Mouse (Mus musculus) liver, adult (tissue): ENCODE results near the gene Tiam1.

Experiments used
- GATA4 ChIP-seq: IDR thresholded peaks from 2 replicates; pipeline ENCODE4 v1.6.1; 2014; ENCODE audit warnings: mild to moderate bottlenecking, low read length; ENCODE audit not compliant: insufficient replicate concordance

Gene Tiam1

DNA sequence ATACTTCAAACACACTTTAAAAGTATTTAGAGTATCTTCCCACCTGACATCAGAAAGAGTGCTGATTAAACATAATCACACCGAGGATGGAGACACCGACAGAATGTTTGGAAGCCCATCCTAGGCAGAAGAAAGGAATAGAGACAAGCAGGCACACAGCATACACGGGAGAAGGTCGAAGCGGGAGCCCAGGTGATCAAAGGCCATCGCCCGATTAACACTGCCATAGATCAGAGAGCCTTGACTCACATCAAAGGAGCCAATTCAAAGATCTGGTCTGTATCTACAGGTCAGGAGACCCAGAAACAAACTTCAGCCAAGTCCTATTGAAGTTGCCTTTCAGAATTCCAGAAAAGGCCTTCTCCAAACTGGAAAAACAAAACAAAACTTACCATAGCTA lies 10.8 kb downstream of the Tiam1 start:
- TF ChIP-seq GATA4, result no peak

DNA sequence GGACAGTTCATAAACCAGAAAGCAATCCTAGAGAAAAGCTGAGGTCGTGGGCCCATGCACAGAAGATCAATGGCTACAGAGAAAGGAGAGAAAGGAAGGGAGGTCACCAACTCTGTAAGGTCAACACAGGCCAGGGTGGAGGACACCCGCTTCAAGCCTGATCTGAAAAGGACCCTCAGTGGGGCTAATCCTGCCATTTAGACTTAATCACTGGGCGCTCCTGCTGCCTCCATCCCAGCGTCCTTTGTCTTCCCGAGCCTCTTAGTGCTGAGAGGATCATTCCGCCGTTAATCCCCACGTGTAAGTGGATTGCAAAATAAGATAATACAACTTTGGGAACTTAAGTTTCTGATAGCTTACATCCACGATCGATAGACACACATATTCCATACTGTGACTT lies 11.2 kb downstream of the Tiam1 start:
- no peak for TF ChIP-seq GATA4

DNA sequence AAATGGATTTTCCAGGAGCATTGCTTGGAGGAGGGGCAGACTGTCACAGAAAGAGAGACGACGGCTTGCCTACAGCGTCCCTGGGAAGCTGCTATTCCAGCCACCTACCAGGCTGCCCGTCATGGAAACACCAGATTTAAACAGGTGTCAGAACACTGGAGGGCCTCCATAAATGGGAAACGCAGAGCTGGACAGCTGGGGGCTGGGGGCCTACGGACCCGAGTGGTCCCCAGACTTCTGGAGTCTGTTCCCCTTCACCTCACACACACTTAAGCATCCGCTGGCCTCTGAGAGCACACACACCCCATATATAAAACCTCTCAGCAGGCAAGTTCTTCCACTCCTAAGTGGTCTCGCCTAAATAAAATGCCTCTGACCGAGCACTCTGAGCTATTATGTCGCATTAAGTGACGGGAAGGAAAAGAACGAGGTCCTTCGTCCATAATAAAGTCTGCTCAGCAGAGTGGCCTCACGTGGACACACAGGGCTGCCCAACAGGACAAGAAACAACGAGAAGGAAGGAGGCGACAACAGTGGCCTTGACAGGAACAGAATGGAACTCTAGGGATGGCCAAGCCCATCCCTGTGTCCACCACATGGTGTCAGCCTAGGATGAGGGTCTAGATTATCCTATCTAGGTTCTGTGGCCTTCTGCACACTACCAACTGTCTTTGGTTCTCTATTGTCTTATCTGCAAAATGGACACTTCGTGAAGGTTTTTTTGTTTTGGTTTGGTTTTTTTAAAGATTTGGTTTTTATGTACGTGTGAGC lies 14.6 kb downstream of the Tiam1 start:
- TF ChIP-seq GATA4, result no peak

DNA sequence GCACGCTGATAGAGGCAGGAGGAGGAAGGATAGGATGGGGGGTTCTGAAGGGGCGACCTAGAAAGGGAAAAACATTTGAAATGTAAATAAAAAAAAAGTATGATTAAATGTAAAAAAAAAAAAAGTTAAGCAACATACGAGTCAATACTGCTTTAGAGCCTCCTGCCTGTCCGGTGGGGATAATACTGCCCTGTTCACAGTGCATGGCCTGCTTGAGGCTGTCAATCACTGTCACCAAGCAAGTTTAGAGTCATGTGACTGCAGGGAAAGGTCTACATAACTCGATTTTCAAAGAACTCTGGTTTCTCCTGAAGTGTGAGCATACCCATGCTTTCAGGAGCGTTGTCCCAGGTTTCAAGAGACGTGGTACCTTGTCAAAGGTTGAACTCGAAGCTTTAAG lies 15.2 kb downstream of the Tiam1 start:
- no peak for TF ChIP-seq GATA4

DNA sequence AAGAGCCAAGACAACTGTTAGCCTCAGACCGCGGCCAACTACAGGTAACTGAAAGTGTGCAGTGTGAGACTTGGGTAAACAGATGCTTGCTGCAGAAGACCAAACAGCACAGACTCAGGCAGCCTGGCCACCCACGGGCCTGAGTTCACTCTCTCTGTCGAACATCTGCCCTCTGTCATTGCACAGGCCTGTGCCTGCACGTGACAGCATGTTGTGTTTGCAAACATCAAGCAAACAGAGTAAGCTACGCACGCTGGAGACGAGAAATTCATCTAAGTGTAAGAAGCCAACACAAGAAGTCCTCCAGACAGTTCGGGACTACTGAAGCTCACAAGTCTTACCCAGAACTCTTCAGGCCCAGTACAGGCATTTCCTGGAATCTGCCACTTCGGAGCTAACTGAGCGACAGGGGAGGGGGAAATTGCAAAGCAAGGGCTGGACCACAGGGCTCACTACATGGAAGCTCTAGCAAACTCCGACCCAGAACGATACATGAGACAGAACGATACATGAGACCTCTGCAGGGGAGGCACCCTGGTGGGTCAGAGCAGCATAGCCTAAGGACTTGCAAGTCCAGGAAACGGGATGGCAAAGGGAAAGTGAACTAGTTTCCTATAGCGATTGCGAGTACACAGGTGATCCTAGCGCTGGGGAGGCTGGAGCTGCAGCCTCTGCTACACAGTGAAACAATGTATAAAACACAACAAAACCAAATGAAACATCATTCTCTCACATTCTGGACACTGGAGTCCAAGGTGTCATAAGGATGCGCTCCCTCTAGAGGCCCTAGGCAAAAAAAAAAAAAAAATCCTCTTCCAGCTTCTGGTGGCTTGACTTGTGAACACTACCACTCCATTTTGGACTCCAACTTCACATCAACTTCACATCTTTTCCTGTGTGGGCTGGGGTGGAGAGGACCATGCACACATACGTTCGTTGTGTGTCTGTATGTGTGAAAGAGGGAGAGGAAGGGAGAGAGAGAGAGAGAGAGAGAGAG lies 18.0 kb downstream of the Tiam1 start:
- TF ChIP-seq GATA4, result no peak

DNA sequence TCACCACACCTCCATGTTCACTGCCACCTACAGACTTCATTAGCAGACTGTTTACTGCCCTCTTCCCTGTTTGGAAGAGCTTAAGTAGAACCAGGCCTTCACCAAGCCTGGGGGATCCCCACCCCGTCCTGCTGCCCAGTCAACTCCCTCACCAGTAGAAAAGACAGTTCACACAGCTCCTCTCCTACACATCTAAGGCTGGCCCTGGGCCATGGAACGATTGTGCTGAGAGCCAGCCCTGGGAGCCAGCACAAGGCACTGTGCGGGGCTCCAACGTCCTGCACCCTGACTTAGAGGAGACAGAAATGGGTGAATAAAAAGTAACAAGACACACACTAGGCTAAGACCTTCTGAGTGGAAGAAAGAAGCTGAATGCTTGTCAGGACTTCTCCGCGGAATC lies 20.5 kb downstream of the Tiam1 start:
- no peak for TF ChIP-seq GATA4

DNA sequence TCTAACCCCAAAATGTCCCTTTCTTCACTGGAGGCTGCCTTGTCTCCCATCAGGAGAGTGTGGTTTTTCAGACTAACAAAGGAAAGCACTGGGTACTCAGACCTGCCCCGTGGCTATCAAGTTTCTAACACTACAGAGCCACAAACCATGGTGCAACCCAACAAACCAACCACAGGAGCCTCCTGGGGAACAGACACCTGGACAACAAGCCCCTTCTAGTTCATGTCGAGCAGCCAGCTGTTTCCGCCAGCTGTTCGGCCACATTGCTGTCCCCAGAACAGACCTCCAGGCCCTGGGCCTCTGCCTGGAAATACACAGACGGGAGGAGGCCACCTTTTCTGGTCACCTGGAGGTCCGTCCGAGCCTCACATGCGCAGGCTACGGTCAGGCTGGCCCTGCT lies 21.1 kb downstream of the Tiam1 start:
- no peak for TF ChIP-seq GATA4

DNA sequence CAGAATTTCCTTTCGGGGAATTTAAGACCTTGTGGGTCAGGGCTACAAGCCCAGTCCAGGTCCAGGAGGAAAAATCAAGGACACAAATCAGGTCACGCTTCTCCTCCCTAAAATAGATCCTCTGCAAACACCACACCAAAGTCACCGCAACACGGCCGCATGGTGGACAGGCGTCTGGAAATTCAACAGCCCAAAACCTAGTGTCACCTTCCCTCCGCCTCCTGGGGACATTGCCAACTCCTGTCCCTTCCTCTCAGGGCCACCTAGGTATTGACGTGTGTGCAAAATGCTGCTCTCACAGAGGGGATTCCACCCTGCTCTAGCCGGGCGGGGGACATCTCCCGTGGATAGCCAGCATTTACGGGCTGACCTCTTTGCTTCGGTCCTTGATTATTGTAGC lies 21.8 kb downstream of the Tiam1 start:
- no peak for TF ChIP-seq GATA4

DNA sequence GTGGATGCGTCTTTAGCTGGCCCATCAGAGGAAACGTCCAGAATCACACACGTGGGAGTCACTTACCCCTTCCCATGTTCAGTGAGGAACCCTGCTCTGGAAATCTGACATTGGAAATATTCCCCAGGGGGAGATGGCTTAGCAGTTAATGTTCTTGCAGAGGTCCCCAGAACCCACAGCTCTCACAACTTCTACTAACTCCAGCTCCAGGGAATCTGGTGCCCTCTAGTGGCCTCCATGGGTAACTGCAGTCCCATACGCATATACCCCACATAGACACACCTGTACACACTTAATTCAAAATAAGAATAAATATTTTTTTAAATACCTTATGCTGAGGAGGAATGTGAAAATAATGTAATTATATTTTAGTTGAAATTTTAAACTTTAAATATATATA lies 23.6 kb downstream of the Tiam1 start:
- TF ChIP-seq GATA4, result no peak

DNA sequence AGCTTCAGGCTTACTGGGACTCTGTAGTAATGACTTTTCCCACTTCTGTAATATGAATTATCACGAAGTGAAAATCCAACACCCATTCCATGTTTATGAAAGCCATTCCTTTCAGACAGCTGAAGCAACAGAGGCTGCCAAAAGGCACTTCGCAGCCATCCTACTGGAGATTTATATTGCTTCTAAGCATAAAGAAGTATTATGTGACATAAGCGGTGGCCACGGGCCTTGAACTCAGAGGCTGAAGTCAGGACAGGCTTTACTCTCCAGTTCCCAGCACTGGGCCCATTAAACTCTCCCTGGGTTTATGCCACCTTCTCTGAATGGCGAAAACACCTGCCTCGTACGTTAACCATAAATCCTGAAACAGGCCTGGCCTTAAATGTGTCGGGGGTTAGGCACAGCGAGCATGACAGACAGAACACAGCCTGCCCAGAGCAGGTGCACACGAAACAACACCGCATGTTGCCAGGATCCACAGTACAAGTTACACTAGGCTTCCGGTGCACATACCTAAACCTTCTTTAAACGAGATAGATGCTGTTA lies 26.9 kb downstream of the Tiam1 start:
- no peak for TF ChIP-seq GATA4

DNA sequence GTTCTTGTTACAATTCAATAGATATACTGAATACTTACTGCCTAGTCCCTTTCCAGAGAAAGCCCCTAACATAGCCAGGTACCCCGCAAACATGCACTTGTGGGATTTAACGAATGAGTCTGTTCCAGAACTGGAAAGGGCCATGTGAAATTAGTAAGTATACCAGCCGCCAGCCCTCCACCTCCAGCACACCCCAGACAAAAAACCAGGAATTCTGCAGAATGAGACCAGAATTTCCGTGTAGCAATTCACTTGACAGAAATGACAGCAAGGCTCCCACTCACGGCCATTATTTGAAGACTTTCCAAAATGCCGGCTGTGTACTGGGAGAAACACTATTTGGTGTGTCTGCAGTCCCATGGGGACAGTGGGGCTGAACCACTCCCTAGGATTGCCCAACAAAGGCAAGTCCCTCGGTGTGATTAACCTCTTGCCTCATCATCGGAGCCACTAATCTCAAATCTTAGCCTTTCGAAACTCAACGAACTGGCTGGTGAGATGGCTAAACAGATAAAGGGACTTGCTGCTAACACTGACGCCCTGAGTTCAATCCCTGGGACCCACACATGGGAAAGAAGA lies 30.9 kb downstream of the Tiam1 start:
- no peak for TF ChIP-seq GATA4

DNA sequence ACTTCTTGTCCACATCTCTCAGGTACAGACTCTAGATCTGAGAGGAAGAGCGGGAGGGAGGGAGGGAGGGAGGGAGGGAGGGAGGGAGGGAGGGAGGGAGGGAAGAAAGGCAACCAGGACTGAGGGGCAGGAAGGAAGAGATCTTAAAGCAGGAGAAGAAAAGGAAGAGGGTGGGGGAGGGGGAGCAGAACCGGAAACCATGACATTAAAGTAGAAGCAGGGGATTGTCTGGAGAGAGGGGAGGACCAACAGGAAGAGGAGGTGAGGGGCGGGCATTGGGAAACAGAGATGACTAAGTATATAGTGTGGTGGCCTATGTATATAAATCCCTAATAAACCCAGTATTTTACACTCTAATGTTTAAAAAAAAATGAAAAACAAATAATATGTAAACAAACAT lies 34.1 kb downstream of the Tiam1 start:
- no peak for TF ChIP-seq GATA4

DNA sequence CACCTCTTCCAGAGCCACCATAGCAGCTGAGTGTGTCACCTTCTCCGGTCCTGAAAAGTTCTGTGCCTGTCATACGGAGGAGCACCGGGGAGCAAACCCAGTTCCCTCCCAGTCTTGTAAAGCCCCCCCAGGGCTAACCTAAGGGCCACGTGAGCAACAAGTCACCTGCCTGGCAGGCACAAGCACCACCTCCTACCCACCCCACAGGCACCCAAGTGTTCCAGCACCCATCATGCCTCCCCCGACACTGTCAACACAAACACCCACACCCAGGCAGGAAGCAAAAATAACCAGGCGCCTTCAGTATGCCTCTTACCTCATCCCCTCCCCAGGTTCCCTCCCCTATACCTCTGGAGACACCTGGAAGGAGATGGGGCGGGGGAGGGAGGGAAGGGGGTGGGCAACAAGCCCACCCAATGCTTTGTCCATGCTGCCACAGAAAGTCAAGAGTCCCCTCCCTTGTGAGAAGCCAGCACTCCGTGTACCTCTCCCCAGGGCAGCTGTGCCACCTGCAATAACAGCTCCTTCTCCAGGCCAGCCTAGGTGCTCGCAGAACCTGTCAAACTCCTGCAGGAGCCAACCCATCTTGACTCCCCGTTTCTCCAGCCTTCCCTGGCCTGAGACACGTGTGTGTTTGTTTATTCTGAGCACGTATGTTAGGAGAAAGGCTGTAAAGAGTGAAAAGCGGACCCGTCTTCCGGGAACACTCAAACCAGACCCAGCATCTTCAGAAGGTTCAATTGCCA lies 38.7 kb downstream of the Tiam1 start:
- no peak for TF ChIP-seq GATA4

DNA sequence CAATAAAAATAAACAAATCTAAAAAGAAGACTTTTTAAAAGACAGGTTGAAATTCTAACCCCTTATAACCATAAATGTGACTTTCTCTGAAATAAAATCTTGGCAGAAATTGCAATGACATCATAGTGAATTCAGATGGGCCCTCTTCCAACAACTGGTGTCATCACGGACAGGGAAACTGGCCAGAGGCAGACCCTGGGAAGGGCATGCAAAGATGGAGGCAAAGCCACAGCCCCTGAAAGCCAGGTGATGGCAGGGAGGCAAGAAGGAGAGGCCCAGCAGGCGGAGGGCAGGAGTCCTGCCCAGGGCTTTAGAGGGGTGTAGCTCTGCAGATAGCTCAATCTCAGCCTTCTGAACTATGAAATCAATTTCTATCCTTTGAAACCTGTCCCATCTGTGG lies 39.8 kb downstream of the Tiam1 start:
- no peak for TF ChIP-seq GATA4

DNA sequence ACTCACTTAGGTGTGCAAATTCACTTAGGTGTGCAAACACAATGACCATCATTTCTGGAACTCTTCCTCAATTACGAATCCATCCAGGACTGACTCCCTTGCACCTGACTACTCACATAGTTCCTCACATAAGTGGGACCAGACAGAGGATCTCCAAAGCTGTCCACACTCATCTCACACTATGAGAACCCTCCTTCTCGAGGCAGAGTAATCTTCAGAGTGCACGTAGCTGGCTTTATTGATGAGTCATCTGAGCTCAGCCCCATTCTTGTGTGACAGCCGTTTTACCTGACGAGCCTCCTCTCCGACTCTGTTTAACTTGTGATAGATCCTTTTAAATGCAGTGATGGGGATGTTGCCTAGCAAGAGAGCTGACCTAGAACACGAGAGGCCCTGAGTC lies 41.0 kb downstream of the Tiam1 start:
- no peak for TF ChIP-seq GATA4
